Mouse (Mus musculus): ENCODE measurements at regions not wholly inside any gene's neighbourhood (a gene's known extent, or its start where the extent isn't known, plus 50 kb on each side); places are given as distances from the start of the nearest gene placed in this dataset.

DNA sequence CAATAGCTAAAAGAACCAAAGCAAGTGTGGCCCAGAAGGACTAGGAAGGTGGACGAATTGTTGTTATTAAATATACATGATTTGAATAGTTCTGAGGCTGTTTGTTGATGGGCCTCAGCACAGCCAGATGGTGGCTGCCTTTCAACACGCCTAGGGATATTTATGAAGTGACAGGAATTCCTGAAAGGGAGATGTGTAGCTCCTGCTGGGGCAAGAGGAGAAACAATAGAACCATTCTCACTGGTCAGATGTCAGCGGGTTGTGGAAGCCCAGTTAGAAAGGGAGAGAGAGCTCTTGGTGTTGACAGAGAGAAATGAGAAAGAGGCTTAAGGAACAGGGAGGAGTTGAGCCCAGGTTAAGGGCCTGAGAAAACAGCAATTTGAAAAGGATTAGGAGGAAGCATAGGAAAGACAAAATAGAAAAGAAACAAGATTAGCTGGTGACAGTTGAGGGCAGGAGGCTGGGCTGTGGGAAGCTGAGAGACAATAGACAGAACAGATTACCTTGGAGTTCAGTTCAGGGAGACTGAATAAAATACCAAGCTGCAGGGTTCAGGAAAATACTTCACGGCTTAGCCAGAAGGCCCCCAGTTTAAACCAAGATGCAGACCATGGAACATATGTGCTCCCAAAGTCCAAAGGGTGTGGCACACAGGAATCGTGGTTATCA, 174.7 kb upstream of the Ptbp2 start:
- no peak for DNase-seq (ENCODE audit: low spot score in 2 of 2)

DNA sequence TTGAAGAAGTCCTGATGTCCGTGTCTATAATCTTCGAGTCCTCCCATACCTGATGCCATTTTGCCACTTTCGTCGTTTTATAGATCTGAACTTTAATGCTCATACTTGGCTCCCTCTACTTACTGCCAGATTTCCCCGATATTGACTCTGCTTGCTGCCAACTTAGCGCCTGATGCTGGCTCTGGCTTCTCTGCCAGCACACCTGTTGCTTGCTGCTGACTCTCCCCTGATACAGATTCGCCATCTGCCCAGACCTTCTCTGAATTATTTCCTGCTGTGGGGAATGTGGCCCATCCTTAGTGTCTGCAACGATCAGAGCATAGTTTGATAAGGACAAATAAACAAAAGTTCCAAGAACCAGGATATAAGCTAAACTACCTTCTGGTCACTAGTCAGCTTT, 173.3 kb upstream of the Ptbp2 start:
- DNase-seq (ENCODE audit: low spot score in 2 of 2), result no peak

DNA sequence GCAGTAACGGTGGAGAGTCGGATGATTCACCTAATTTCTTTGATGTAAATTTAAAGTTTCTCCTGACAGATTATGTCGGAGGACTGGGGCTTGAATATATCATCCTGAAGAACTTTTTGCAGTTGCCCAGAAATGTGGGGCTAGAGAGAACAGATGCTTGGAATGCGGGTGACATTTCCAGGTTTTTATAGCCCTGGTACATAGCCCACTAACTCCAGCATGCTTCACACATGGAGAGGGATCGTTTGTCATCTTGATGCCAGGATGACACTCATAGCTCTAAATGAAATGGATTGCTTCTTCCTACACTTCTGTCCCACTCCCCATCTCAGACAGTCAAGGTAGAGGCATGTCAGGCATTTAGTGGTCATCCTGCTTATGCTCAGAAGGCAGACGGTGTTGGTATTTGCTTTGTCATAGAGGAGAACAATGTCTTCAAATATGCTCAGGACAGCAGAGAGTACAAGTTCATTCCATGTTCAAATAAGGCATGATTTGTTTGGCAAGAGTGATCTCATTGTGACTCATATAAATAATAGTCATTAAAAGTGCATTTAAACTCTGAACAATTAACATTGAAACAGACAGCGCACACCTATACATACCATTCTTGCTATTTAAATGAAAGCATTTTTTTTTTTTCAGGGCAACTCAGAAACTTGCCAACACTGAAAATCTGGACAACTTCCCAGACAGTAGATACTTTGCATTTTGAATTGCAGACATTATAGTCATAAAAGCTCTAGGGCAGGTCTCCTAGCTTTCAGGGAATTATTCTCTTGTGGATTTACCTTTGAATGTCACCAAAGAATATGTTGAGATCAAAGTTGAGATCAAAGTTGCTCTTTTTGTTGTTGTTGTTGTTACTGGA, 171.7 kb upstream of the Ptbp2 start:
- DNase-seq (ENCODE audit: low spot score in 2 of 2), result no peak

DNA sequence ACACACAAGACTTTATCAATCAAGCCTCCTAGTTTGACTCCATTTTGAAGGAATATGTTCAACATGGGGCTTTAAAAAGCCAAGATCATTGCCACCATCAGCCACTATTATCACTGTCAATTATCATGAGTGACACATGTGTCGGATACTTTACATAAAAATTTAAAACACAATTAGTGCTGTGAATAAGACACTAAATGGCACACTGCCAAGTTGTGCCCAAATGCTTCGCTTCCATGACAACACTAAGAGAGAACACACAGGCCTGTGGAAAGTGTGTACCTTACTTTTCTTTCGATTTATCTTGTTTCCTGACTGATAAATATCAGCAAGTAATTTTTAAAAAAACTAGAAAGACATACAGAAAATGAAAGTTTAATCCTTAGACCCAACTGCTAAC, 166.5 kb upstream of the Ptbp2 start:
- DNase-seq (ENCODE audit: low spot score in 2 of 2), result no peak

DNA sequence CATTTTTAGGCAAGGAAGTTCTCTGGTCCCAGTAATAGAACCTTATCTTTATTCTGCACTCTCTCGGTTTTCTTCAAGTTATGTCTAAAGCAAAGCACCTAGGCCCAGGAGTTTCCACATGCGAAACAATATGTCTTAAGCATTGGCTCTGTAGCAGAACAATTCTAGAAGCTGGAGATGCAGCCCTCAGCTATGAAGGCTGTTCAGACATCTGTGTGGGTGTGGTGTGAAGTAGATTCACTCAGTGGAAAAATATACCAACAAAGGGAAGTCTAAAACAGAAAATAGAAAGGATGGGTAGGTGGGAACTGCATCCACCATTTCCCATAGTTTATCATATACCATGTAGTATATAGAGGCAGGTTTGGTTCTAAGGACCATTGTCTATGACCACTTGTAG, 165.8 kb upstream of the Ptbp2 start:
- DNase-seq (ENCODE audit: low spot score in 2 of 2), result no peak

DNA sequence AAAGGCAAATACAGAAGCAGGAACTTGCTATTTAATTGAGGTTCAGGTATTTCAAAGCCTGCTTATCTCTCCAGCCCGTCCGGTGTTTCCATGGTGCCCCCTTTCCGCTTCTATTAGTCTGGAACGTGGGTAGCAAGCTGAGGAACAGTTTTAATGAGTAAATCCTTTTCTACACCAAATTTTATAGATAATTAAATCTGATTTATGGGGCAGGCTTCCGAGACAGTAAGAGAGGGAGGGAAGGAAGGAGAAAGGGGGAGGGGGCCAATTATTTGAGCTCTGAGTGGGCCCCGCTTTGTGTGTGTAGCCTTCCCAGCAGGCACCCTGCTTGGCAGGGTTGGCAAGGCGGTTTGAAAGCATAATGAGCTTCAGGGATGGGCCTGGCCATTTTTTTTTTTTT, 165.4 kb upstream of the Ptbp2 start:
- no peak for DNase-seq (ENCODE audit: low spot score in 2 of 2)

DNA sequence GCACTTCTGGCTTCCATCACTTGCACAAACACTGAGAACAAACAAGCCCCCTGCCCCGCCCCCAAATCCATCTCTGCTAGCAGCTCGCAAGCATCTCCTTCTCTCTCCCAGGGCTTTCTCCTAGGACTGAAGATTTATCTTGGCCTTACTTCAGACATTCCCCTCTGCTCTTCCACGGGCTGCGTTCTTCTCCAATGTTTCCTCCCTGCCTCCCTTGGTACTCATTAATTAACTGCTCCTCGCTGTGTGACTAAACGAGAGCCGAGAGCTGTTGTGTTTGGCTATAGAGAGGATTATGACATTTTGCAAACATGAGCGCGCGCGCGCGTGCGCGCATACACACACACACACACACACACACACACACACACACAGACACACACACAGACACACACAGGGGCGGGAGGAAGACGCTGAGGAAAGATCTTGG, 164.8 kb upstream of the Ptbp2 start:
- peak in 1 of 2 experiments; percentile 4 for DNase-seq (ENCODE audit: low spot score in 2 of 2)

DNA sequence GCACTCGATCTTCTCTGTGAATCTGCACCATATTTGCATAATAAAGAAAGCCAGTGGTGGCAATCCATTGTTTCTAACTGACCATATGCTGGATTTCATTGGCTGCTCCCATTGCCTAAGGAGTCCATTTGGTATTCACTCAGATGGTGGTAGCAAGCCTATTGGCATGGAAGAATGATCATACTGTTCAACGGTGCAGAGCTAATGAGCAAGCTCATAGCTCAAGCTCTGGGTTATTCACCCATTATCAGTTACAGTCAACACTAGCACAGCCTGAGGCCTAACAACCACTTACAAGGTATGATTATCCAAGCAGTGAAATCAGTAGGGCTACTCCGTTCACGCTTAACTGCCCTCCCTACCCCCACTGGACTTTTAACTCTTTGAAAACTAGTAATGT, 162.9 kb upstream of the Ptbp2 start:
- DNase-seq (ENCODE audit: low spot score in 2 of 2), result no peak

DNA sequence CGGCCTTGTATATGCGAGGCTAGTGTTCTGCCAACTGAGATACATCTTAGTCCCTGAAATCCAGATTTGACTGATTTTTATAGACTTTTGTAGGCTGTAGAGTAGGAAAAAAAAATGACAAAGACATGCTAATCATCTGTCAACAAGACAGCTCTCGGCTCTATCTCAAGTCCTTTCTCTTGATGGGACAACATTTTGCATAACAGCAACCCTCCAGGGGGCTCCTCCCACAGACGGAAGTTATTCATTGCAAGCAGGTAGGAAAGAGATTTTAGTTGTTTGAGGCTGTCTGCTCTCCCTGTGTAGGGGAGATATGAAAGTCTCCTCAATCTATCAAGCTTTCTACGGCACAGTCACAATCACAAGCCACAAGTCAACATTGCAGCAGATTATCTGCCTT, 159.8 kb upstream of the Ptbp2 start:
- no peak for DNase-seq (ENCODE audit: low spot score in 2 of 2)

DNA sequence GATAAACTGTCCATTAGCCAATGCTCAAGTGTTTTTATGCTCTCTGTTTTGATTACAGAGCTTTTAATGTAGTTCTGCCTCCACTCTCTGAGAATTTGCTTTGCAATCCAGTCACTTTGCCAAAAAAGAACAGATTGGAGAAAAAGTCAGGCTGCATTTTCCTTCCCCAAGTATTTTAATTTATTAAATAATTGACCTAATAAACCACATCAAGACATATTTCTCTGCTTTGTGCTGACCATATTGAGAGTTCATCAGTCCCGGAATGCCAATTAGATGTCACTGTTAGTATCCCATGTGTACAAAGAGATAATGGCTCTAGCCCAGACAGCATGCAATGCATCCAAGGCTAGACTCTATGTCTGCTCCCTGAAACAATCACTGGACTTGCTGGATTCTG, 154.8 kb upstream of the Ptbp2 start:
- no peak for DNase-seq (ENCODE audit: low spot score in 2 of 2)

DNA sequence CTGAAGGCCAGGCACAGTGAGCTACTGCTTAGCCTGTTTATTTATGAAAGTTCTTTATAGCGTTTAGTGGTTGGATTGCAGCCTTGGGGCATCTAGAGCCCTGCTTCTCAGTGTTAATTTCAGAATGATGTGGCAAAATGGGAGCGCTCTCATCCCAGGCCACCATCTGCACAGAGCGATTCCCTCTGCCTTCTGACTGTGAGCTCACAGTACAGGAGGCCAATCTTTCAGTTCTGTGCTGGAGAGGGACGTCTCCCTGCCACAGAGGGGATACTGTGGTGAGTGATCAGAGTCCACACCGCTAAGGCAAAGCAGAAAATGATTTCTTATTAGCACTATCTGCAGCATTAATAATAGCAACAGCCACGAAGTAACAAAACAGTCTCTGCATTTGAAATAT, 154.2 kb upstream of the Ptbp2 start:
- DNase-seq (ENCODE audit: low spot score in 2 of 2), result no peak

DNA sequence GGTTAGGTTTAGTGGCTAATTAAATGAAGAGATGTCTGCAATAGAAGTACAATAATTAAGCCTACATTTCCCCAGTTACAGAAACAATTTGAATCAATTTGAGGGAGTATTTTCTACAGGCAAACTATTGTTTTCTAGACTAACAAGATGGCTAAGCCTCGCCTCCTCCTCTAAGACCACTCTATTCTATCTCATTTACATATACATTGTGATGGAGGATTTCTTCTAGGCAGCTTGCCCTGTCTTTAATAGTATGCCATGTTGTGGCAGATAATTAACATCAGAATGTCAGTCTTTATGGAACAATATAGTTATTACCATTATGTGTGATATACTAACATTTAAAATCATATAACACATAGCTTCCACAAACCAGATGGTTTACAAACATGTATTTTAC, 152.3 kb upstream of the Ptbp2 start:
- no peak for DNase-seq (ENCODE audit: low spot score in 2 of 2)

DNA sequence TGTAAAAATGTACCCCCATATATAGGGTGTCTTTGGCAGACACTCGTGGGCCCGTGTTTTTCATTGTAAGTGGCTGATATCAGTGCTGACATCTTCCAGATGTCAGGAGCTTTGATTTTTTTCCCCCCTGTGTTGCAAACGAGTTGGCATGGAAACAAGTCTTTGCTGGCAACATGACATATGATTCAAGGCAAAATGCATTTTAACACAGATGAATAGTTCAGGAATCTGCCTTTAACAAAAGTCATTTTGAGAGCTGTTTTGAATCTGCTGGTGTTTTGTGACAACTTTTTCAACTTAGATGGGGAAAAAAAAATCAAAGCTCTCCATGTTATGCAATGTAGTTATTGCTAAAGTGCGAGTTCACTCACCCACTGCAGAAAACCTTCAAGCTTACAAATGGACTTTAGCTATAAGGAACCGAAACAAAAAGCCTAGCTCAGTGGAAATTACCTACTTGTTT, 148.8 kb upstream of the Ptbp2 start:
- peak in 1 of 2 experiments; percentile 26 for DNase-seq (ENCODE audit: low spot score in 2 of 2)

DNA sequence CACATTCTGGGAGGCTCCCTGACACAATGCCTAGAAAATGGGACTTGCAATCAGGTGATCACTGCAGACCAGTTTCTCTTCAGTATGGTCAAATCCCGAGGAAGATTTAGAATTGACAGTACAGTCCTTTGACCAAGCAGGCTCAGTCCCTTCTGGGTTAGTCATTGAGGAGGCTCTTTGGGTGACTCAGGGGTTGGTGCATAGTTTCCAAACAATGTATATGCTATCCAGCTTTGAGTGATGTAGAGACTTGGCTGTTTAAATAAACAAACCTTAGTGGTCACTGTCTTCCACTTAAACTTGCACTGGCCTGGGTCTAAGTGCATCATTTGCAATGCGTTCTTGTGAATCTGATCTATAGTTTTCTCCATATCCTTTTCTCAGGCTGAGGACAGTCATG, 144.0 kb upstream of the Ptbp2 start:
- DNase-seq (ENCODE audit: low spot score in 2 of 2), result no peak

DNA sequence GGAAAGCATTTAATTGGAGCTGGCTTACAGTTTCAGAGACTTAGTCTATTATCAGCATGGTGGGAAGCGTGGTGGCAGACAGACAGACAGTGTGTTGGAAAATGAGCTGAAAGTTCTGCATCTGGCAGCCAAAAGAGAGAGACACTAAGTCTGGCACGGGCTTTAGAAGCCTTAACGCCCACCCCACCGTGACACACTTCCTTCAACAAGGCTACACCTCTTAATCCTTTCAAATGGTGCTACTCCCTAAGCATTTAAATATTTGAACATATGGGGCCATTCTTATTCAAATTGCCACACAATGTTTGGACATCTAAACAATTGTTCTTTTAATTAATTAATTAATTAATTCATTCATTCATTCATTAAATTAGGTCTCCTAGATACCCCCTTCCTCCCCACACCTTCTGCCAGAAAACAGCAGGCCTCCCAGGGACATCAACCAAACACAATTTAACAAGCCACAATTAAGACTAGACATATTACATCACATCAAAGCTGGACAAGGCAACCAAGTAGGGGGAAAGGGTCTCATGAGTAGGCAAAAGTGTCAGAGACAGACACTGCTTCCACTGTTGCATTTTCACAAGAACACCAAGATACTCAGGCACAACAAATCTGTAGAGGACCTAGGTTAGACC, 135.4 kb upstream of the Ptbp2 start:
- no peak for DNase-seq (ENCODE audit: low spot score in 2 of 2)

DNA sequence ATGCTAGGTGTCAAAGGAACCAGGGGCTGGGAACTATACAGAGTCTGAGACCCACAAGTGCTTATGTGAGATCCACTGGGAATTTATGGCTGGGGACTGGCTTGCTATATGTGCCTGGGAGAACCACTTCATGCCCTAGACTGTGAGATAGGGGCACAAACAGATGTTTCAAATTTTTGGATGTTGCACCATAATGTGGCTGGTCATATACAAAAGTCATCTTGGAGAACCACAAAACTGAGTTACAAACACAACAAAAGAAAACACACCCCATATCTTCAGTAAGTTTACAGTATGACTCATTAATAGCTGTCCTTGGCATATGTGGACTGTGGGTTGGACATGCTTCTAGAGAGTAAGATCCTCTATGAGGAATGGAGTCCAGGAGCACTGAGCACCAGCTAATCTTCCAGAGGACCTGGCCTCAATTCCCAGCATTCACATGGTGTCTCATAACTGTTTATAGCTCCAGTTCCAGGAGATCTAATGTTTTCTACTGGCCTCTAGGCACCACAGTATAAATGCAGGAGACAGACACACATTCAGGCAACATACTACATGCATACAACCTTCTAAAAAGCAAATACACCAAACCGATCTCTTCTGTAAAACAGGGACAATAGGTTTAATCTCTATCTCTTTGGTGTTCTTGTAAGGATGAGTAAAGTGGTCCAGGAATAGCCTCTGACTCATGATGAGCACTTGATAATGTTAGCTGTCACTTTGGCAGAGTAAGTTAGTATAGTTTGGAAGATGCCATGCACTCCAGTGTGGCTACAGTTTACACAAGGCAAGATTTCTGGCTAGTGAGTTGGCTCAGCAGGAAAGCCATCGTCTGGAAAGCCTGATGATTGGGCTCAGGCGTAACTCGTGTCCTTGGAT, 132.0 kb upstream of the Ptbp2 start:
- DNase-seq (ENCODE audit: low spot score in 2 of 2), result no peak

DNA sequence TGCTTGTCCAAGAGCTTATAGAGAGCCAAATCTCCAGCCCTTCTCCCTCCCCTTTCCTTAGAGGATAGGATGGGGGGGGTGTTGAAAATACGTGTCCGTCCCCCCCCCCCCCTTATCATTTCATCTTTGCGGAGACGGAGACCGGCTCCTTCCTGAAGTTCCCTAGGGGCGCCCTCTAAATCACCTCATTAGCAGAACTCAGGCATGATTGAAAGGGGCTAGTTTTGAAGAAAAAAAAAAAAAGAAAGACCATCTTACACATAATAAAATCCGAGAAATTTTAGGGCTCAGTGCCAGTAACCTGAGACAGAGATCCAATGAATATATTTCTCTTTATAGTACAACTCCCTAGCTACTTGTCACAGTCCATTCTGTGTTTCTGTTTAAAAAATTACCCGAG, 127.3 kb upstream of the Ptbp2 start:
- no peak for DNase-seq (ENCODE audit: low spot score in 2 of 2)

DNA sequence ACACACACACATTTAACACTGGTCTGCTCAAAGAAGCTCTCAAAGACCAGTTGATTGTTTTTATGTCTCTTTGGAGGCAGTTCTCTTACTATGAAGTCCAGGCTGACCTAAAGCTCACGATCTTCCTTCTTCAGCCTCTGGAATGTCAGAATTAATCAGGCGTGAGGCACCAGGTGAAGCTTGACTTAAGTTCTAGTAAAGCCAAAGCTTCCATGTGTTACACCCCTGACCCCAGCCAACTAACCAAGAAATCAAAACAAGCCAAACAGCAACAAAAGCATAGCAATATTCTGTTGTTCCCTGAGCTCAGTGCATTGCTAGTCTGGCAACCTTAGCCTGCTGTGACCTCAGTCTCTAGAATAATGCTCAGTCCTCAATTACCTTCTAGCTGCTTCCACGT, 120.0 kb upstream of the Ptbp2 start:
- no peak for DNase-seq (ENCODE audit: low spot score in 2 of 2)

DNA sequence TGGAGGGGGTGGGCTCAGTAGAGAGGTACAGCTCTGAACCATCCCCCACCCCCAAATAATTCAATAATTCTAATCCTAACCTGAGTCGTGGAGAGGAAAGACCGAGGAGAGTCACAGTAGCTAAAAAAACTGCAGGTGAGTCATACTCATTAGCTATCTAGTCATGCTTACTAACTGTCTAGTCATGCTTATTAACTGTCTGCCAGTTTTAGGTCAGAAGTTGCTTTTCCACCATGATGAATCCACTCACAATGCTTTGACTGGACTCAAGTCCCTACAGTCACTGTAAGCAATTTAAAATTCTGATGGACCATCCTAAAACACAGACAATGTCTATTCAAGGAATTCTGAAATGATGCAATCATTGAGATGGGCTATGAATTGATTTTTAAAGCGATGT, 110.9 kb upstream of the Ptbp2 start:
- DNase-seq (ENCODE audit: low spot score in 2 of 2), result no peak

DNA sequence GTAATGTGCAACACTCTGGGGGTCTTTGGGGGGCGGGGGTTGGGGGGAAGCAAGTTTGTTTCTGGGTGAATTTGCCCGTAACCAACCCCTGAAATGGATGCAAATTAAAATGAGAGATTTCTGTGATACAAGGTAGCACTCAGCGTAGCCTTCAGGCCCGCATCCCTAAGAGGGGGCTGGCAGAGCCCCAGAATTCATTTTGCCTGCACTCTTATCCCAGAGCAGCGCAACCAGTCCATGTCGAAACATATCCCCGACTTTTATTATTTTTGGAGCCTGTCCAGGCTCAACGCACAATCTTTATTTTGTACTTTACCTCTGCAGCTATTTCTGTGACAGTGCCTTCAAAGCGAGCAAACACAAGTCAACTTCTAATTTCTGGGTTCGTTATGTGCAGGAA, 109.8 kb upstream of the Ptbp2 start:
- DNase-seq (ENCODE audit: low spot score in 2 of 2), result no peak

DNA sequence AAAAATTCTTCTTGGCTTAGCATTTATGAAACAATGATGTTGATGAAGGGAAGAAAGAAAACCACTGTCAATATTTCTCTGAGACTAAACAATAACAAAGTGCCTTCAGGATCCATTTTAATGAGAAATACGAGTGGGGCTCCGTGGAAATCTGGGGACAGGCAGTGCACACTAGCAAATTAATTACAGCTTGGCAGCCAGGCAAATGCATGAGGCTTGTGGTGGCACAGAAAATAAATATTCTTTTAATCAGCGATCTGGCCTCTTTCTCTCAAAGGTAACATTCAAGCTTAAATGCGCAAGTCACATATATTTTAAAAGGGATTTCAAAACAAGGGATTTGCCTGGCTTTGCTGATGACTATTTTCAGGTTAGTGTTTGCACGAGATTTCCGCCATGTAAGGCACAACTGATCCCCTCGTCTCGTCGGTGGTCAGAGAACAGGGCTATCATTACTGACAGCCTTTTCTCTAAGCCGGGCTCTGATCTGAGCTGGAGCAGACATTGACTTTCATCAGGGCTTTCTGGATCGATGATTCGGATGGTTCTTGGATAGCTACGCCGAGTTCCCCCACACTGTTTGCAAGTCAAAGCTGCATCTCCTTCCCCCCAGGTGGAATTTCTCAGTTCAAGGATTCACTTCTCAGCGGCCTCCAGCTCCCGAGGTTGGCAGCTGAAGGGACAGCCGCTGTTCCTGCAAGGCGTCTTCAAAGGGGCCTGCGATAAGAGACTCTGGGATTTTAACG, 109.1 kb upstream of the Ptbp2 start:
- DNase-seq (ENCODE audit: low spot score in 2 of 2), result no peak
